Mouse (Mus musculus): ENCODE measurements around the gene Thegl.

DNA sequence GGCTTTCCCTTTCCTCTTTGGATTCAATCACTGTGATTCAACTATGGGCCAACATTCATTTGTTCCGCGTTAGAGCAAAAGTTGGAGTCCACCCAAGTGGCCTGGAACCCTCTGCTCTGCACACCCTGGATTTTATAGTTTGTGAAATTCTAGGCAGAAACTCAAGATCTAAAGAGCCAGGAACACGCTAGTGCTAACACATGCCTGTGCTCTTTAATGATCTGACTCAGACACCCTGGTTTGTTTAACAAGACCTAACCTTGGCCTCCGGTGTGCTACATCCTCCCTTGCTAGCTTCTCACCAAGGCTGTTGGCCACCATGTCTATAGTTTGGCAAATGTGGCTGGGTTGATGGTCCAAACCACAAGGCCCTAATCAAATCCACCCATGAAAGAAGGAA, 64.9 kb downstream of the Thegl start:
- TF ChIP-seq CTCF (IDR thresholded peaks at IDR 0.05; ENCODE audit: extremely low read depth, insufficient read length, insufficient replicate concordance, low read depth, low read length) = no peak
- TF ChIP-seq POLR2A (IDR thresholded peaks at IDR 0.05; ENCODE audit: low read depth, low read length) = no peak

All from small intestine, adult 2 months (tissue).